Mouse (Mus musculus) adrenal gland (tissue): ENCODE data around the gene Gm17174.
"Not testable (repeated sequence)": the region's sequence is repeated elsewhere in the genome, so short reads cannot be mapped to it uniquely, and the experiment has no call there.

Experiments
- intact Hi-C: fragments of 180-260 bp; cut with DNase I; formaldehyde crosslinking; loops from one replicate; pipeline ENCODE4 v1.15.1; 2025
- long read RNA-seq, 2 experiments: library from polyadenylated mRNA; unstranded; transcript quantifications; one replicate each; pipeline ENCODE4 v2.0.0; 2020; ENCODE audit warnings: borderline replicate concordance in 1 of 2; ENCODE audit not compliant: insufficient replicate concordance in 1 of 2

Gene Gm17174
- long read RNA-seq, experiment 1, result 0 reads
- long read RNA-seq, experiment 2, result 0 reads

DNA sequence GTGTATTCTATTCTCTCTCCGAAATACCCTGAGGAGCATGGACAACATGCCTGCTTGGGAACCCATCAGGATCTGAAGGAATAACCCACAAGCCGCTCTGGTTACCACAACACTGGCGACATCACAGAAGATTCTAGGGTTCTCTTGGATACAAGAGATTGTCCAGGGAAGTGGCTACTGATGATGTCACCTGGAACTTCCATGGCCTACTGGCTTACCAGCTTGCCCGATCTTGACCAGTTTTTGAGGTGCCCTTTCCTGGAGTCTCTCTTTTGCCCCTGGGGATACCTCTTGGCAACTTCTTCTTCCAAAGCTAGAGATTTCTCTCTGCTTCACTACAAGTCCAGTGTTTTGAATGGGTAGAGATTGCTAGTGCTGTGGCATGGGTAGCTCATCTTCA, at the start of gene Gm17174:
Gm17174 (minus strand) TSS at position 101 of the 400 bp plus-strand sequence.
- intact Hi-C loops, result not testable (repeated sequence)

DNA sequence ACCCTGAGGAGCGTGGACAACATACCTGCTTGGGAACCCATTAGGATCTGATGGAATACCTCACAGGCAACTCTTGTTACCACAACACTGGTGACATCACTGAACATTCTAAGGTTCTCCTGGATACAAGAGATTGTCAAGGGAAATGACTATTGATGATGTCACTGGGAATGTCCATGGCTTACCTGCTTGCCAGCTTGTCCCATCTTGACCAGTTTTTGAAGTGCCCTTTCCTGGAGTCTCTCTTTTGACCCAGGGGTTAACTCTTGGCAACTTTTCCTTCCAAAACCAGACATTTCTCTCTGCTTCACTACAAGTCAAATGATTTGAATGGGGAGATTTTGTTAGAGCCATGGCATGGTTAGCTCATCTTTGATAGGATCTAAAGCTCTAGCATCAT, 43.6 kb upstream of the Gm17174 start, which contains the start of gene Gm4181:
Gm4181 (minus strand) TSS at position 101 of the 400 bp plus-strand sequence.
- intact Hi-C loops, result not testable (repeated sequence)

DNA sequence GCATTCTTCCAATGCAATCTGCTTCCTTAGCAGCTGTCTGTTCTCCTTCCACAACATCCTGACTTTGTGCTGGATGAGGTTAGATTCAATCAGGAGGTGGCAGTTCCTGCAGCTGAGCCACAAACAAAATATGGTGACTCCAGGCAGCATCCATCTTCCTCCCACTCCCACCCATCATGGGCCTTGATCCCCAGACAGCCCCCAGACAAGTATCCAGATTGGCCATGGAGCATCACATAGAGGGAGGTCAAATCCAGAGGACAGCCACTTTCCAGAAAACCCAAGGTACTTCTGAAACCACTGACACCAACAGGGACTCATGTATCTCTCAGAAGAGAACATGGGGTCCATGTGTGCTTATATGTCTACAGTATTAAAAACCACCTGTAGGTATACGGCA, 40.5 kb upstream of the Gm17174 start:
- intact Hi-C loops, result not testable (repeated sequence)

- intact Hi-C loops, result no loop called here
These were observed 19.3 kb upstream of the Gm17174 start, which contains the start of gene Gm17078 for GRCm38 (mm10) chr14:51611210-51611609. TSS of gene Gm17078 (minus strand) at chr14:51611310.

- intact Hi-C loops, result not testable (repeated sequence)
These were observed 18.0 kb downstream of the Gm17174 start, which contains the start of gene Gm17175 for GRCm38 (mm10) chr14:51573963-51574362. TSS of gene Gm17175 (minus strand) at chr14:51574063.

DNA sequence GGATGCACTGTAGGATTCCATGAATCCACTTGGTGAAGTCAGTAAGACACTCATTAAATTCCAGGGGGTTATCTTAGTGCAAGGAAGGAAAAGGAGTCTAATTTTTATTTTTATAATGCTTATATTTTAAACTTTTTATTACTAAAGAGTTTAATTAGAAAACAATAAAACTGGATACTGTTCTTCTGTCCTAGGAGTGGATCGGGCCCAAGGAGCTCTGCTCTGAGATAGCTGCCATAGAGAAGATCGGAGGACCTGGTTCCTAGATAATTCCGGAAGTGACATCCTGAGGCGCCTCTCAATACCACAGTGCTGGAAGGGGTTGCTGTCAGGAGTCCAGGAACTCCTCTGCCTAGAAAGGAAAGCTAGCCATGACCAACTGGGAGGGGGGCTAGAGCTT, 39.4 kb downstream of the Gm17174 start, which contains the start of gene Gm5622:
Gm5622 (plus strand) TSS at position 301 of the 400 bp plus-strand sequence.
- intact Hi-C loops, result no loop called here
